Mouse (Mus musculus) kidney, embryonic 15.5 days (tissue): ENCODE results near the gene Egln1. TPM values are rescaled to one million over a fixed set of nuclear protein-coding genes. Genes with fewer than 3 reads are reported as not detected.

Source experiments
- ATAC-seq: fragments of 200-750 bp; cut with Nextera tagmentation; replicated peaks from 2 replicates; pipeline ENCODE4 v1.8.0; 2017; ENCODE audit warnings: moderate TSS enrichment; ENCODE audit not compliant: low FRiP score
- H3K27ac ChIP-seq: fragments of 300-500 bp; sonication (generic); 2 replicates; pipeline ENCODE4 v1.5.1; 2015; ENCODE audit warnings: mild to moderate bottlenecking, inconsistent platforms
- H3K27me3 ChIP-seq: fragments of 300-500 bp; sonication (generic); 2 replicates; pipeline ENCODE4 v1.6.1; 2015; ENCODE audit warnings: inconsistent platforms
- H3K36me3 ChIP-seq: fragments of 300-500 bp; sonication (generic); 2 replicates; pipeline ENCODE4 v1.6.1; 2015; ENCODE audit warnings: inconsistent platforms
- H3K4me1 ChIP-seq: fragments of 300-500 bp; sonication (generic); 2 replicates; pipeline ENCODE4 v1.6.1; 2015; ENCODE audit warnings: inconsistent platforms
- H3K4me2 ChIP-seq: fragments of 300-500 bp; sonication (generic); 2 replicates; pipeline ENCODE4 v1.6.1; 2015; ENCODE audit warnings: moderate library complexity, mild to moderate bottlenecking, inconsistent platforms
- H3K4me3 ChIP-seq: fragments of 300-500 bp; sonication (generic); replicated peaks from 2 replicates; pipeline ENCODE4 v1.5.1; 2015; ENCODE audit warnings: mild to moderate bottlenecking, inconsistent platforms
- H3K9ac ChIP-seq: fragments of 300-500 bp; sonication (generic); 2 replicates; pipeline ENCODE4 v1.6.1; 2015; ENCODE audit warnings: mild to moderate bottlenecking, inconsistent platforms
- H3K9me3 ChIP-seq: fragments of 300-500 bp; sonication (generic); replicated peaks from 2 replicates; pipeline ENCODE4 v1.6.1; 2016; ENCODE audit warnings: inconsistent platforms
- WGBS: fragments of 180-500 bp; shearing (Covaris S2); methylation state at CpG from one replicate; pipeline ENCODE4 v1.1.7; 2015; ENCODE audit warnings: mixed read lengths; 5-methylcytosine and 5-hydroxymethylcytosine counted together
- polyA plus RNA-seq: library from polyadenylated mRNA; unstranded; fragments of >200 nt; fragmentation: Nextera tagmentation; extraction: Ambion mirVana; gene quantifications from 2 replicates; pipeline ENCODE4 v1.2.1, GENCODE M21; 2015

Egln1 gene
- 10.9 and 11.1 TPM in 2 replicates for polyA plus RNA-seq

GRCm38 (mm10) chr8:124949209-124950068, at the start of gene Egln1:
Gene Egln1 (minus strand): TSS chr8:124949324.
- Histone ChIP-seq H3K27me3 (no peaks in the 10 kb centered on the region), H3K36me3 (0 out of 2 replicates have a peak, but pooled peaks cover 5% of the 10 kb centered on the region), H3K27ac (peak within 1 kb of the TSS; percentile 97), H3K9me3 (no peaks in the 10 kb centered on the region), H3K4me3 (peak within 1 kb of the TSS; percentile 93), H3K4me2 (peak within 1 kb of the TSS; percentile 89), H3K9ac (peak within 1 kb of the TSS; percentile 82), H3K4me1 (peaks cover 47% of the 10 kb centered on the region)
- ATAC-seq, result peak; percentile 91
- WGBS, result under 1% methylated on average over 70 of the region's 98 CpGs

- H3K27me3 ChIP-seq, result no peaks in the 10 kb centered on the region
- H3K4me3 ChIP-seq, result no peak overlapping the region
- no peak overlapping the region for H3K9ac ChIP-seq
- ATAC-seq, result no peak
- H3K4me1 ChIP-seq, result 0 out of 2 replicates have a peak, but pooled peaks cover 5% of the 10 kb centered on the region
- 0 out of 2 replicates have a peak, but pooled peaks cover 4% of the 10 kb centered on the region for H3K9me3 ChIP-seq
- H3K4me2 ChIP-seq, result no peak overlapping the region
- H3K27ac ChIP-seq, result no peak overlapping the region
- no peaks in the 10 kb centered on the region for H3K36me3 ChIP-seq
- 69% methylated on average over 2 of the region's 2 CpGs for WGBS
Measured at GRCm38 (mm10) chr8:124995776-124996175, 46.7 kb upstream of the Egln1 start.

- H3K27ac ChIP-seq, result no peak overlapping the region
Measured at GRCm38 (mm10) chr8:124991668-124991926, 42.5 kb upstream of the Egln1 start.

GRCm38 (mm10) chr8:124990923-124991667, 42.0 kb upstream of the Egln1 start:
- peak overlapping the region; percentile 20 for H3K4me3 ChIP-seq
- no peak for ATAC-seq
- no peak overlapping the region for H3K27ac ChIP-seq
- H3K4me2 ChIP-seq, result peak overlapping the region; percentile 50
- H3K9ac ChIP-seq, result no peak overlapping the region
- WGBS, result 13% methylated on average over 17 of the region's 17 CpGs
- no peaks in the 10 kb centered on the region for H3K9me3 ChIP-seq
- H3K4me1 ChIP-seq, result 0 out of 2 replicates have a peak, but pooled peaks cover 5% of the 10 kb centered on the region
- H3K27me3 ChIP-seq, result no peaks in the 10 kb centered on the region
- H3K36me3 ChIP-seq, result no peaks in the 10 kb centered on the region

More at GRCm38 (mm10) chr8:124991668-124991926, 42.5 kb upstream of the Egln1 start:
- no peak overlapping the region for H3K9ac ChIP-seq
- 30% methylated on average over 6 of the region's 6 CpGs for WGBS
- H3K9me3 ChIP-seq, result no peaks in the 10 kb centered on the region
- H3K4me2 ChIP-seq, result peak overlapping the region; percentile 50
- no peaks in the 10 kb centered on the region for H3K27me3 ChIP-seq
- no peak overlapping the region for H3K4me3 ChIP-seq
- H3K36me3 ChIP-seq, result no peaks in the 10 kb centered on the region
- H3K4me1 ChIP-seq, result 0 out of 2 replicates have a peak, but pooled peaks cover 5% of the 10 kb centered on the region
- no peak for ATAC-seq

GRCm38 (mm10) chr8:124980828-124981227, 31.7 kb upstream of the Egln1 start:
- no peaks in the 10 kb centered on the region for H3K36me3 ChIP-seq
- H3K27me3 ChIP-seq, result no peaks in the 10 kb centered on the region
- ATAC-seq, result no peak
- no peaks in the 10 kb centered on the region for H3K4me1 ChIP-seq
- H3K4me2 ChIP-seq, result no peak overlapping the region
- no peak overlapping the region for H3K4me3 ChIP-seq
- no peak overlapping the region for H3K27ac ChIP-seq
- H3K9ac ChIP-seq, result no peak overlapping the region
- 0 out of 2 replicates have a peak, but pooled peaks cover 2% of the 10 kb centered on the region for H3K9me3 ChIP-seq
- WGBS, result 86% methylated on average over 8 of the region's 8 CpGs

- 94% methylated on average over 3 of the region's 3 CpGs for WGBS
- no peaks in the 10 kb centered on the region for H3K36me3 ChIP-seq
- ATAC-seq, result no peak
Measured at GRCm38 (mm10) chr8:124980036-124980435, 30.9 kb upstream of the Egln1 start.

GRCm38 (mm10) chr8:124978026-124978425, 28.9 kb upstream of the Egln1 start:
- no peak for ATAC-seq
- H3K36me3 ChIP-seq, result no peaks in the 10 kb centered on the region

More at GRCm38 (mm10) chr8:124980036-124980435, 30.9 kb upstream of the Egln1 start:
- Histone ChIP-seq H3K9me3 (0 out of 2 replicates have a peak, but pooled peaks cover 2% of the 10 kb centered on the region), H3K27ac (no peak overlapping the region), H3K9ac (no peak overlapping the region), H3K27me3 (no peaks in the 10 kb centered on the region), H3K4me3 (no peak overlapping the region), H3K4me2 (no peak overlapping the region), H3K4me1 (no peaks in the 10 kb centered on the region)

GRCm38 (mm10) chr8:124976211-124976610, 27.1 kb upstream of the Egln1 start:
- no peak for ATAC-seq
- Histone ChIP-seq H3K4me1 (no peaks in the 10 kb centered on the region), H3K4me3 (no peak overlapping the region), H3K9me3 (peaks cover 6% of the 10 kb centered on the region; the same call in 1 of the 2 replicates), H3K4me2 (no peak overlapping the region), H3K27ac (no peak overlapping the region), H3K36me3 (no peaks in the 10 kb centered on the region), H3K9ac (no peak overlapping the region), H3K27me3 (no peaks in the 10 kb centered on the region)
- WGBS, result 89% methylated on average over 6 of the region's 6 CpGs

More at GRCm38 (mm10) chr8:124978026-124978425, 28.9 kb upstream of the Egln1 start:
- H3K4me2 ChIP-seq, result no peak overlapping the region
- 0 out of 2 replicates have a peak, but pooled peaks cover 2% of the 10 kb centered on the region for H3K9me3 ChIP-seq
- no peak overlapping the region for H3K4me3 ChIP-seq
- no peaks in the 10 kb centered on the region for H3K4me1 ChIP-seq
- no peak overlapping the region for H3K9ac ChIP-seq
- no peaks in the 10 kb centered on the region for H3K27me3 ChIP-seq
- H3K27ac ChIP-seq, result no peak overlapping the region
- WGBS, result 82% methylated on average over 7 of the region's 7 CpGs

GRCm38 (mm10) chr8:124974254-124974653, 25.1 kb upstream of the Egln1 start:
- no peak overlapping the region for H3K4me2 ChIP-seq
- H3K4me1 ChIP-seq, result peaks cover 4% of the 10 kb centered on the region; the same call in 1 of the 2 replicates
- H3K27me3 ChIP-seq, result no peaks in the 10 kb centered on the region
- H3K9me3 ChIP-seq, result peaks cover 4% of the 10 kb centered on the region; the same call in 1 of the 2 replicates
- H3K9ac ChIP-seq, result no peak overlapping the region
- no peaks in the 10 kb centered on the region for H3K36me3 ChIP-seq
- no peak for ATAC-seq
- 73% methylated on average over 4 of the region's 4 CpGs for WGBS
- no peak overlapping the region for H3K4me3 ChIP-seq
- H3K27ac ChIP-seq, result no peak overlapping the region

GRCm38 (mm10) chr8:124973221-124973620, 24.1 kb upstream of the Egln1 start:
- ATAC-seq, result no peak
- H3K27me3 ChIP-seq, result no peaks in the 10 kb centered on the region
- peaks cover 4% of the 10 kb centered on the region; the same call in 1 of the 2 replicates for H3K9me3 ChIP-seq
- H3K9ac ChIP-seq, result no peak overlapping the region
- WGBS, result 73% methylated on average over 8 of the region's 8 CpGs
- H3K4me2 ChIP-seq, result no peak overlapping the region
- no peak overlapping the region for H3K4me3 ChIP-seq
- H3K36me3 ChIP-seq, result no peaks in the 10 kb centered on the region
- H3K4me1 ChIP-seq, result peaks cover 11% of the 10 kb centered on the region; the same call in 1 of the 2 replicates
- H3K27ac ChIP-seq, result no peak overlapping the region

GRCm38 (mm10) chr8:124970312-124970933, 21.3 kb upstream of the Egln1 start:
- Histone ChIP-seq H3K4me2 (no peak overlapping the region), H3K9ac (no peak overlapping the region), H3K4me1 (peaks cover 11% of the 10 kb centered on the region; the same call in 1 of the 2 replicates), H3K9me3 (peaks cover 4% of the 10 kb centered on the region; the same call in 1 of the 2 replicates), H3K27ac (no peak overlapping the region), H3K36me3 (no peaks in the 10 kb centered on the region), H3K4me3 (no peak overlapping the region), H3K27me3 (no peaks in the 10 kb centered on the region)
- ATAC-seq, result no peak
- WGBS, result 68% methylated on average over 6 of the region's 6 CpGs
